1 mouse cellular context compared by ENCODE assay signal in genomic region chr19:42518620-42519310, GRCm38 (mm10).
TF ChIP-seq lines count a peak whose summit lies in the region.

Gene R3hcc1l (plus strand): TSS chr19:42518759.

TF ChIP-seq in CH12.LX, 34 proteins besides CTCF, POLR2A, EP300 and RAD21 (continued from another document):
- TF ChIP-seq MAX (IDR thresholded peaks at IDR 0.05; ENCODE audit: low read length) (0 out of 2 replicates have a peak, but pooled peaks have one; percentile 39), NELFE (IDR thresholded peaks at IDR 0.05; ENCODE audit: low read depth, low read length) (peak; percentile 74), BHLHE40 (IDR thresholded peaks at IDR 0.05; ENCODE audit: low read depth, low read length) (0 out of 2 replicates have a peak, but pooled peaks have one; percentile 9), ETS1 (conservative IDR thresholded peaks at IDR 0.05; ENCODE audit: low read depth, low read length) (no peak), TCF12 (IDR thresholded peaks at IDR 0.05; ENCODE audit: low read depth, low read length) (peak; percentile 90), SMC3 (IDR thresholded peaks at IDR 0.05; ENCODE audit: low read depth, low read length) (no peak), CHD1 (IDR thresholded peaks at IDR 0.05; ENCODE audit: low read depth, low read length) (peak; percentile 64; the same call in 1 of the 2 replicates), ZMIZ1 (IDR thresholded peaks at IDR 0.05; ENCODE audit: low read depth, low read length) (0 out of 2 replicates have a peak, but pooled peaks have one; percentile 32), POLR2AphosphoS2 (IDR thresholded peaks at IDR 0.05; ENCODE audit: low read depth, low read length) (peak; percentile 71; the same call in 1 of the 2 replicates), MAZ (IDR thresholded peaks at IDR 0.05; ENCODE audit: low read depth, low read length) (no peak), ELF1 (IDR thresholded peaks at IDR 0.05; ENCODE audit: low read depth, low read length) (peak; percentile 93), TBP (conservative IDR thresholded peaks at IDR 0.05; ENCODE audit: low read depth, low read length) (peak; percentile 70; the same call in 1 of the 2 replicates), E2F4 (IDR thresholded peaks at IDR 0.05; ENCODE audit: insufficient replicate concordance, low read depth, low read length) (no peak), ZC3H11A (IDR thresholded peaks at IDR 0.05; ENCODE audit: low read depth, low read length) (no peak), IRF4 (IDR thresholded peaks at IDR 0.05; ENCODE audit: low read depth, low read length) (no peak; the same call in 1 of the 2 replicates), ZNF384 (IDR thresholded peaks at IDR 0.05; ENCODE audit: low read depth, low read length) (peak; percentile 52; the same call in 1 of the 2 replicates), MXI1 (IDR thresholded peaks at IDR 0.05; ENCODE audit: low read depth, low read length) (0 out of 2 replicates have a peak, but pooled peaks have one; percentile 81), ZKSCAN1 (IDR thresholded peaks at IDR 0.05; ENCODE audit: borderline replicate concordance, low read depth, low read length) (no peak), MAFK (IDR thresholded peaks at IDR 0.05; ENCODE audit: insufficient replicate concordance, low read length) (no peak), MYC (IDR thresholded peaks at IDR 0.05; ENCODE audit: low read depth, low read length) (no peak), JUND (conservative IDR thresholded peaks at IDR 0.05; ENCODE audit: low read depth, low read length) (no peak), GABPA (IDR thresholded peaks at IDR 0.05; ENCODE audit: insufficient replicate concordance, low read depth, low read length) (peak; percentile 64; the same call in 1 of the 2 replicates), SIN3A (IDR thresholded peaks at IDR 0.05; ENCODE audit: low read length) (peak; percentile 83)
